Mouse (Mus musculus) MEL (cell line): ENCODE measurements at regions not wholly inside any gene's neighbourhood (a gene's known extent, or its start where the extent isn't known, plus 50 kb on each side); places are given as distances from the start of the nearest gene placed in this dataset.

ENCODE experiments used
- DNase-seq: peaks from one replicate; pipeline ENCODE4 v3.0.0; 2011; ENCODE audit warnings: low read depth, low spot score
- H3K27ac ChIP-seq: 2 replicates; pipeline ENCODE4 v1.5.1; 2012; ENCODE audit warnings: low read depth, mild to moderate bottlenecking, control low read depth, low read length, moderate library complexity; ENCODE audit not compliant: control insufficient read depth
- H3K27me3 ChIP-seq, 2 experiments: fragments of 150-350 bp in 1 of 2; sonication (generic) in 1 of 2; 2 replicates each; pipeline ENCODE4 v1.6.1; 2012; ENCODE audit warnings: low read length in 2 of 2, mild to moderate bottlenecking in 2 of 2, improper control_type of control experiment in 1 of 2, moderate library complexity in 1 of 2; ENCODE audit not compliant: insufficient read depth in 2 of 2, control insufficient read depth in 1 of 2
- H3K36me3 ChIP-seq, 2 experiments: 2 replicates each; pipeline ENCODE4 v1.6.1; 2012 to 2014; ENCODE audit warnings: low read length in 2 of 2, improper control_type of control experiment in 1 of 2, inconsistent platforms in 1 of 2, mild to moderate bottlenecking in 1 of 2; ENCODE audit not compliant: insufficient read depth in 2 of 2, control insufficient read depth in 1 of 2
- H3K4me1 ChIP-seq, 2 experiments: fragments of 150-350 bp in 1 of 2; sonication (generic) in 1 of 2; 2 replicates each; pipeline ENCODE4 v1.6.1; 2012; ENCODE audit warnings: low read length in 2 of 2, improper control_type of control experiment in 1 of 2, mild to moderate bottlenecking in 1 of 2; ENCODE audit not compliant: insufficient read depth in 2 of 2, control insufficient read depth in 1 of 2
- H3K4me3 ChIP-seq, 2 experiments: fragments of 150-350 bp in 1 of 2; sonication (generic) in 1 of 2; 2 replicates each; pipeline ENCODE4 v1.5.1; 2012; ENCODE audit warnings: low read depth in 2 of 2, low read length in 2 of 2, mild to moderate bottlenecking in 2 of 2, moderate library complexity in 2 of 2, control low read depth in 1 of 2, improper control_type of control experiment in 1 of 2; ENCODE audit not compliant: control insufficient read depth in 1 of 2, insufficient read depth in 1 of 2
- H3K79me2 ChIP-seq: 2 replicates; pipeline ENCODE4 v1.6.1; 2012; ENCODE audit warnings: mild to moderate bottlenecking, low read length, moderate library complexity; ENCODE audit not compliant: control insufficient read depth, poor library complexity, insufficient read depth
- H3K9ac ChIP-seq: 2 replicates; pipeline ENCODE4 v1.6.1; 2012; ENCODE audit warnings: low read depth, mild to moderate bottlenecking, control low read depth, low read length, moderate library complexity; ENCODE audit not compliant: control insufficient read depth, poor library complexity, severe bottlenecking
- H3K9me3 ChIP-seq: fragments of 150-350 bp; sonication (generic); replicated peaks from 2 replicates; pipeline ENCODE4 v1.6.1; 2012; ENCODE audit warnings: mild to moderate bottlenecking, low read length, improper control_type of control experiment, moderate library complexity; ENCODE audit not compliant: insufficient read depth
- E2F4 ChIP-seq: IDR thresholded peaks from 2 replicates; pipeline ENCODE4 v1.6.1; 2011; ENCODE audit warnings: low read depth, low read length, improper control_type of control experiment, borderline replicate concordance
- GABPA ChIP-seq: IDR thresholded peaks from 2 replicates; pipeline ENCODE4 v1.6.1; 2012; ENCODE audit warnings: low read depth, mild to moderate bottlenecking, inconsistent platforms, low read length, improper control_type of control experiment, moderate library complexity
- HCFC1 ChIP-seq: IDR thresholded peaks from 2 replicates; pipeline ENCODE4 v1.6.1; 2012; ENCODE audit warnings: low read depth, mild to moderate bottlenecking, inconsistent platforms, low read length, improper control_type of control experiment, moderate library complexity
- KAT2A ChIP-seq: conservative IDR thresholded peaks from 2 replicates; pipeline ENCODE4 v1.6.1; 2012; ENCODE audit warnings: low read depth, low read length, improper control_type of control experiment, inconsistent platforms
- MAX ChIP-seq: IDR thresholded peaks from 2 replicates; pipeline ENCODE4 v1.6.1; 2011; ENCODE audit warnings: low read length, improper control_type of control experiment
- MEF2A ChIP-seq: IDR thresholded peaks from 2 replicates; pipeline ENCODE4 v1.6.1; 2014; ENCODE audit warnings: low read depth, mild to moderate bottlenecking, inconsistent platforms, low read length, improper control_type of control experiment; ENCODE audit not compliant: poor library complexity, insufficient replicate concordance, severe bottlenecking; ENCODE audit errors: extremely low read depth
- POLR2AphosphoS2 ChIP-seq: IDR thresholded peaks from 2 replicates; pipeline ENCODE4 v1.6.1; 2011; ENCODE audit warnings: low read length, improper control_type of control experiment
- POLR2AphosphoS5 ChIP-seq: IDR thresholded peaks from 2 replicates; pipeline ENCODE4 v1.6.1; 2012; ENCODE audit warnings: low read depth, borderline replicate concordance, mild to moderate bottlenecking, inconsistent platforms, low read length, moderate library complexity, mixed read lengths
- RCOR1 ChIP-seq: IDR thresholded peaks from 2 replicates; pipeline ENCODE4 v1.6.1; 2012; ENCODE audit warnings: low read depth, mild to moderate bottlenecking, inconsistent platforms, low read length, improper control_type of control experiment
- SIN3A ChIP-seq: IDR thresholded peaks from 2 replicates; pipeline ENCODE4 v1.6.1; 2012; ENCODE audit warnings: low read length, improper control_type of control experiment, inconsistent platforms
- SMC3 ChIP-seq: IDR thresholded peaks from 2 replicates; pipeline ENCODE4 v1.6.1; 2011; ENCODE audit warnings: low read depth, low read length, improper control_type of control experiment
- TAL1 ChIP-seq: IDR thresholded peaks from 2 replicates; pipeline ENCODE4 v1.6.1; 2012; ENCODE audit warnings: mild to moderate bottlenecking, inconsistent platforms, low read length, moderate library complexity, mixed read lengths
- USF1 ChIP-seq: IDR thresholded peaks from 2 replicates; pipeline ENCODE4 v1.6.1; 2014; ENCODE audit warnings: low read depth, mild to moderate bottlenecking, inconsistent platforms, low read length, improper control_type of control experiment, moderate library complexity
- USF2 ChIP-seq, 2 experiments: IDR thresholded peaks; 2 replicates each; pipeline ENCODE4 v1.6.1; 2011 to 2012; ENCODE audit warnings: improper control_type of control experiment in 2 of 2, low read length in 2 of 2, borderline replicate concordance in 1 of 2, inconsistent platforms in 1 of 2, low read depth in 1 of 2, mild to moderate bottlenecking in 1 of 2; ENCODE audit not compliant: insufficient read depth in 1 of 2
- ZKSCAN1 ChIP-seq: IDR thresholded peaks from 2 replicates; pipeline ENCODE4 v1.6.1; 2012; ENCODE audit warnings: low read depth, mild to moderate bottlenecking, inconsistent platforms, low read length, improper control_type of control experiment, moderate library complexity
- ZMIZ1 ChIP-seq: IDR thresholded peaks from 2 replicates; pipeline ENCODE4 v1.6.1; 2012; ENCODE audit warnings: low read depth, mild to moderate bottlenecking, inconsistent platforms, low read length, improper control_type of control experiment, moderate library complexity

DNA sequence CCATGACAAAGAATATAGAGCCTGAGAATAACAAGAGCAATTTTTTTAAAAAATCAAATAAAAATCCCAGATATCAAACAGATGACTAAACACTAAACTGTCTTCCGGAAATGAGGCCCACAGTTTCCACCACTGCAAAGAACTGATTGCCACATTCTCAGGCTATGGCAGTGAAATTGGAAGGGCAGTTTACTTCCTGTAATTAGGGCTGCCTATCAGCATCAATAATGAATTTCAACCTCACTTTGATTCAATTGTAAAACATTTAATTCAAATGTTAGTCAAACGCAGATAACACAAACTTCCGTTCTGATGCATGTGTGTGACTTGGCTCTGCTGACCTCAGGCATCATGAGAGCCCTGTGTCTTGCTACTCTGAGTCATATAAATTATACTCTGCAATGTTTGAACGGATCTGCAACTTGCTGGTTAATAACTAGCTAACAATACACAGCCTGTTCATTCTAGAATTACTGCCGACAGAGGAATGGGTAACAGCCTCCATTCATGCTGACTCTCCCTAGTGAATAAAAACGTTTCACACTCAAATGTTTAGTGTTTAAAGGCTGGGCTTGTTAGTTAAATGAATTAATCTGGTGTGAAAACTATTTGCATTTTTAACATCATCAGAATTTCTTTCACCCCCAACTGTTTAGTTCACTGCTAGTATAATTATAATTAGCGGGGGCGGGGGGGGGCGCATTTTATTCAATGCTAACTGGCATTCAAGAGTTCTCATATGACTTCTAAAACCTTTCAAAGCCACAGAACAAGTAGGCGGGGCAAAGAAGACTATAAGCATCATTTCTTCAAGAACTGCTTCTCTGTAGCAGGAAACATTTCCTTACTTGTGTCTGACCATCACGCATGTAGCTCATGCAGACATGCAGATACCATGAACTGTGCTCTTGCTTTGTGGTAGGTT lies 171.2 kb downstream of the Samd5 start:
- H3K27me3 ChIP-seq = no peaks in the 10 kb centered on the region
- no peak for DNase-seq
- no peaks in the 10 kb centered on the region for H3K79me2 ChIP-seq
- no peak overlapping the region for H3K4me3 ChIP-seq
- no peak overlapping the region for H3K27ac ChIP-seq
- H3K4me1 ChIP-seq = no peaks in the 10 kb centered on the region
- no peak overlapping the region for H3K9ac ChIP-seq
- H3K36me3 ChIP-seq = no peaks in the 10 kb centered on the region
- TF ChIP-seq TAL1 (no peak), MEF2A (no peak), ZKSCAN1 (no peak), KAT2A (no peak)
- H3K9me3 ChIP-seq = no peaks in the 10 kb centered on the region

DNA sequence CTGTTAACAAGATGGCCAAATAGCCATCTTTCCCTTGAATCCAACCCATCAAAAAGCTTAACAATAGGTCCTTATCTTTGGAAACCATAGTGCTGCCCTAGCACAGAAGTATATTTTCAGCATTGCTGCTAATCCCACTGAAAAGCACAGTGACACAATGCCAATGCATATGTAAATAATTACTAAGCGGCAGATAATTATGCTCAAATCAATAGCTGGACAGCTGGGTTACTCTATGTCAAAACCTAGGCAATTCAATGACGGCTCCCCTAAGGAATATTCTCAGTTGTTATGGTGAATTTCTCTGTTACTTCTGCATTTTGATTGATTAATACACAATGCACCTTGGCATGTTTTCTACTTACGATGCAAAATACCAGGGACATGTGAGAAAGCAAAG lies 176.5 kb downstream of the Samd5 start:
- Histone ChIP-seq H3K4me1 (no peaks in the 10 kb centered on the region), H3K4me3 (no peak overlapping the region), H3K79me2 (no peaks in the 10 kb centered on the region), H3K9me3 (no peaks in the 10 kb centered on the region), H3K27me3 (no peaks in the 10 kb centered on the region), H3K9ac (no peak overlapping the region), H3K27ac (no peak overlapping the region), H3K36me3 (no peaks in the 10 kb centered on the region)
- DNase-seq = no peak
- TF ChIP-seq GABPA = no peak

DNA sequence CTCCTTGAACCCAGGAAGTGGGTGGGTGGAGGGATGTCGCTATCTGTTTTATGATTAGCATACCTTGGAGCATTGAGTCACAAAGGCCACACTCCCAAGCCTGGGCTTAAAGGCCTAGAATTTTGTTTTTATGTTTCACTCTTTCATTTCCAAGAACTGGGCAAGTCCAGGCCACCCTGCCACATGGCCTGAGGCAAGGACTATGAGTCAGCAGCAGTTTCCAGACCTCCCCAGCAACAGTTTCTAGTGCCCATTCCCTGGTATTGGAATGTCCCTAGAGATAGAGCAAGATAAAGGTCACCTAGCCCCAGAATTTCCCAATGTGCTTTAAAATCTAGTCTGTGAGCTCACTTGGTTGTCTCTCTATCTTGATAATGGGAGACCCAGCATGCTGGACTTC lies 178.0 kb downstream of the Samd5 start:
- H3K27me3 ChIP-seq = no peaks in the 10 kb centered on the region
- no peak for DNase-seq

More for the DNA sequence above, 178.0 kb downstream of the Samd5 start:
- Histone ChIP-seq H3K36me3 (no peaks in the 10 kb centered on the region), H3K27ac (no peak overlapping the region), H3K4me3 (no peak overlapping the region), H3K79me2 (no peaks in the 10 kb centered on the region), H3K9ac (no peak overlapping the region), H3K9me3 (no peaks in the 10 kb centered on the region), H3K4me1 (no peaks in the 10 kb centered on the region)
- no peak for TF ChIP-seq SMC3
- TF ChIP-seq POLR2AphosphoS5 = no peak
- no peak for TF ChIP-seq USF1
- TF ChIP-seq RCOR1 = no peak
- no peak for TF ChIP-seq MAX
- no peak for TF ChIP-seq MEF2A
- TF ChIP-seq HCFC1 = no peak
- TF ChIP-seq E2F4 = no peak
- TF ChIP-seq POLR2AphosphoS2 = no peak
- no peak for TF ChIP-seq SIN3A
- no peak for TF ChIP-seq USF2 (IDR thresholded peaks at IDR 0.05; ENCODE audit: borderline replicate concordance in 1 of 2, insufficient read depth in 1 of 2, low read depth in 1 of 2, low read length in 2 of 2)
- TF ChIP-seq ZMIZ1 = no peak
